Mouse (Mus musculus): Measurements from ENCODE around the gene Cdhr3. TPM values are rescaled to one million over a fixed set of nuclear protein-coding genes. Genes with fewer than 3 reads are reported as not detected.

The Cdhr3 gene
- polyA plus RNA-seq, 1 experiment from 2014 or later: not detected

DNA sequence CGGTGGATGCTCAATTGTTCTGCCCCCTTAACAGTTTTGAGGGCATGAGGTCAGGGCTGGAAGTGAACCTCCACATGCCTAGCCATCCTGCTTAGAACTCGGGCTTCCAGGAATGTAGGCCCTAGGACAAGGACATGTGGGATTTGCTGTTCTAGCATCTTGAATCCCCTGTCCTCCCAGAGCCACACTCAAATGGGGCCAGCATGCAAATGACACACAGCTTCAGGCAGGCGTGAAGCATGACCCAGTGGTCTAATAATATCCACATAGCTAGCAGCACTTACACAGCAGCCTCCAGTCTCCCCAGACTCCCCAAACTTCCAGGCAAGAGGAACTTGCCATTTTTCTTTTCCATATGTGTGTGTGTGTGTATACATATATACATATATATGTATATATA, 3.3 kb upstream of the Cdhr3 start:
- Histone ChIP-seq H3K9me3 (ENCODE audit: control insufficient read depth, low read length) (no peaks in the 10 kb centered on the region), H3K36me3 (ENCODE audit: control insufficient read depth, insufficient read depth, low read length) (no peaks in the 10 kb centered on the region), H3K27me3 (replicated peaks; ENCODE audit: control insufficient read depth, insufficient read depth, low read length) (no peaks in the 10 kb centered on the region), H3K4me2 (ENCODE audit: low read length) (no peak overlapping the region), H3K4me1 (replicated peaks; ENCODE audit: control insufficient read depth, insufficient read depth, low read length) (no peaks in the 10 kb centered on the region), H3K4me3 (ENCODE audit: low read depth, low read length) (no peak overlapping the region), H3K9ac (ENCODE audit: low read length) (no peak overlapping the region), H3K27ac (ENCODE audit: low read depth) (no peak overlapping the region)
- DNase-seq (ENCODE audit: low spot score): no peak
- ATAC-seq (replicated peaks; ENCODE audit: low FRiP score, low TSS enrichment, low read depth): no peak
- WGBS: 59% methylated on average over 3 of the region's 3 CpGs

DNA sequence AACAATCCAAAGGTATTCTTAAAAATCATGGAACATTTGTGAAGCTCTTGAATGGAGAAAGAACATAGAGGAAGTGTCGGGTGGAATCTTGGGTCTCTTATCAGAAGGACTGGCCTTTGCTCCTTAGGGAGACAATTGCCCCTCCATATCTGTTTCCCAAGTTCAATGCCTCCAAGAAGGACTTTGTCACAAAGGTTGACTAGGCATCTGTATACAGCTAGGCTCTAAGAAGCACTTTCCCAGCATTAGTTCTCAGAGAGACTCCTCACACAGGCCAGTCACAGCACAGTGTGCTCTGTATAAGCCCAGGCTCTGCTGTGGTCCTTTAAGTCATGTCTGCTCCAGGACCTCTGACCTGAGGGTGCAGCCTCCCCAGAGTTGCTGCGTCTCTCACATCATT, 479 bp downstream of the Cdhr3 start:
- Histone ChIP-seq H3K27me3 (replicated peaks; ENCODE audit: control insufficient read depth, insufficient read depth, low read length) (no peaks in the 10 kb centered on the region), H3K9ac (ENCODE audit: low read length) (no peak overlapping the region), H3K9me3 (ENCODE audit: control insufficient read depth, low read length) (no peaks in the 10 kb centered on the region), H3K4me2 (ENCODE audit: low read length) (no peak overlapping the region), H3K4me3 (ENCODE audit: low read depth, low read length) (no peak overlapping the region), H3K4me1 (replicated peaks; ENCODE audit: control insufficient read depth, insufficient read depth, low read length) (no peaks in the 10 kb centered on the region), H3K27ac (ENCODE audit: low read depth) (no peak overlapping the region), H3K36me3 (ENCODE audit: control insufficient read depth, insufficient read depth, low read length) (no peaks in the 10 kb centered on the region)
- no peak for ATAC-seq (replicated peaks; ENCODE audit: low FRiP score, low TSS enrichment, low read depth)
- 68% methylated on average over 2 of the region's 2 CpGs for WGBS
- no peak for DNase-seq (ENCODE audit: low spot score)

DNA sequence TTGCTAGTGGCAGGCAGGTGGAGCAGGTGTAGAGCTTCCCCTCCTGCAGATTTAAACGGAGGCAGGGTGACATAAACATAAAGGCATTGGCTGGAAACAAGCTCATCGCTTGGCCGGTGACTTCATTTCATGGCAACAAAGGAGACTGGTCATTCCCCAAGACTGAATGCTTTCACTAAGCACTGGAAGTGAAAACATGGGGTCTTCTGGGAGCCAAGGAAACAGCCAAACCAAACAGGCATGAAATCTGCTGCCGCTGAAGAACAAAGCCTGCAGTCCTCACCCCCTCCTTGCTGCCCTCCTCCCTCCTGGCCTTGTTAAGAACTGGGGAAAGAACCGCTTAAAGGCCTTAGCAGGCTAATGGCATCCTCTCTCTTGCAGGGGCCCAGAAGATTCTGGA, 6.5 kb downstream of the Cdhr3 start:
- no peak for DNase-seq (ENCODE audit: low spot score)
- Histone ChIP-seq H3K4me1 (replicated peaks; ENCODE audit: control insufficient read depth, insufficient read depth, low read length) (0 out of 2 replicates have a peak, but pooled peaks cover 5% of the 10 kb centered on the region), H3K4me3 (ENCODE audit: low read depth, low read length) (no peak overlapping the region), H3K36me3 (ENCODE audit: control insufficient read depth, insufficient read depth, low read length) (no peaks in the 10 kb centered on the region), H3K27ac (ENCODE audit: low read depth) (no peak overlapping the region), H3K27me3 (replicated peaks; ENCODE audit: control insufficient read depth, insufficient read depth, low read length) (no peaks in the 10 kb centered on the region), H3K9me3 (ENCODE audit: control insufficient read depth, low read length) (no peaks in the 10 kb centered on the region), H3K4me2 (ENCODE audit: low read length) (no peak overlapping the region), H3K9ac (ENCODE audit: low read length) (no peak overlapping the region)
- ATAC-seq (replicated peaks; ENCODE audit: low FRiP score, low TSS enrichment, low read depth): no peak
- WGBS: 55% methylated on average over 5 of the region's 5 CpGs

DNA sequence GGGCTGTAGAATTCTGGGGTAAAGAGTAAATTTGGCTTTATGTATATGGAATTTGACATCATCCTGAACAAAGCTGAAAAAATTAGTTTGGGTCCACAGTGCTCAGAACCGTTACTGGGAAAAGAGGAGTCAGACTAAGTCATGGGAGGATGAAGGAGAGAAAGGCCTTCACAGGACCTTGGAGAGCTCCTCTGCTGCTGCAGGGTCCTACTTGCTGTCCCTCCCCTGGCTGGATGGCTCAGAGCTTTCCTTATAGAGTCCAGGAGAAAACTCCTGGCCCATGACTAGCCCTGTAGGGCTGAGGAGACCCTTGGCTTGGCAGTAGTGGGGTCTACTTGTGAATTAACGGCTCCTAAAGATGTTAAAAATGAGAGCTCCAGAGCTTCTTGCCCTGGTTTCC, 8.0 kb downstream of the Cdhr3 start:
- Histone ChIP-seq H3K9ac (ENCODE audit: low read length) (no peak overlapping the region), H3K4me2 (ENCODE audit: low read length) (no peak overlapping the region), H3K27me3 (replicated peaks; ENCODE audit: control insufficient read depth, insufficient read depth, low read length) (no peaks in the 10 kb centered on the region), H3K9me3 (ENCODE audit: control insufficient read depth, low read length) (no peaks in the 10 kb centered on the region), H3K4me3 (ENCODE audit: low read depth, low read length) (no peak overlapping the region), H3K4me1 (replicated peaks; ENCODE audit: control insufficient read depth, insufficient read depth, low read length) (0 out of 2 replicates have a peak, but pooled peaks cover 5% of the 10 kb centered on the region), H3K27ac (ENCODE audit: low read depth) (no peak overlapping the region), H3K36me3 (ENCODE audit: control insufficient read depth, insufficient read depth, low read length) (no peaks in the 10 kb centered on the region)
- peak; percentile 66 for DNase-seq (ENCODE audit: low spot score)
- ATAC-seq (replicated peaks; ENCODE audit: low FRiP score, low TSS enrichment, low read depth): no peak
- 25% methylated on average over 2 of the region's 2 CpGs for WGBS

DNA sequence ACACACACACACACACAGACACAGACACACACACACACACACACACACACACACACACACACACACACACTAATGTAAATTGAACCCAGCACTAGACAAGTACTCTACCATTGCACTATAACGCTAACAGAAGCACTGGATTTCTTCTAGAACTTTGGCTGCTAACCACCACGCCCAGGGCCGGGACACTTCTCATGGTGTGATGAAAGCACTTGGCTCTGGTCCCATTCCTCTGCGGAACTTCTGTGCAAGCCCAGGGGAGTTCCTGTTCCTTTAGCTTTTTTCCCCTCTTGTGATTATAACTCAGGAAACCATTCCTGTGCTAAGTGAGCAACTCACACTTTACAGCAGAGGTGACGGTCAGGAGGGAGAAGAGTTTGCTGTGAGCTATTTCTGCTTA, 9.3 kb downstream of the Cdhr3 start:
- H3K4me2 ChIP-seq (ENCODE audit: low read length): no peak overlapping the region
- 0 out of 2 replicates have a peak, but pooled peaks cover 5% of the 10 kb centered on the region for H3K4me1 ChIP-seq (replicated peaks; ENCODE audit: control insufficient read depth, insufficient read depth, low read length)
- no peak overlapping the region for H3K9ac ChIP-seq (ENCODE audit: low read length)
- H3K27ac ChIP-seq (ENCODE audit: low read depth): no peak overlapping the region
- no peak for DNase-seq (ENCODE audit: low spot score)
- WGBS: 31% methylated on average over 5 of the region's 5 CpGs
- H3K36me3 ChIP-seq (ENCODE audit: control insufficient read depth, insufficient read depth, low read length): no peaks in the 10 kb centered on the region
- no peaks in the 10 kb centered on the region for H3K9me3 ChIP-seq (ENCODE audit: control insufficient read depth, low read length)
- H3K4me3 ChIP-seq (ENCODE audit: low read depth, low read length): no peak overlapping the region
- no peaks in the 10 kb centered on the region for H3K27me3 ChIP-seq (replicated peaks; ENCODE audit: control insufficient read depth, insufficient read depth, low read length)
- no peak for ATAC-seq (replicated peaks; ENCODE audit: low FRiP score, low TSS enrichment, low read depth)

DNA sequence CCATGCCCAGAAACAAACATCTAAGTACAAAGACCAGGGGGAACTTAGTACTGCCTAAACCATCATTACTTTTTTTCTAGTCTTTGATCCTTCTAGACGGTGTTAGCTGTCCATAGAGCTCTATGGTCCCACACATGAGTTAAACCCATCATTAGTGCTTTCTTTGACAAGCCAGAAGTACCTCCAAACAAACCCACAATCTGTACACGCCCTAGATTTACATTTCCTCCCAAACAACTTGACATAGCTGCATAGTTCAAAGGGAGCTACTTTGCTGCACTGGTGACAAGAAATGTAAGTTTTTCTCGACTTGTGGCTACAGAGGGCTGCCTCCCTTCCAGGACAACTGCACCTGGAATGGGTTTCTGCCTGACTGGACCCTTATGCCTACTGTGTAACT, 16.4 kb downstream of the Cdhr3 start:
- Histone ChIP-seq H3K4me2 (ENCODE audit: low read length) (no peak overlapping the region), H3K36me3 (ENCODE audit: control insufficient read depth, insufficient read depth, low read length) (no peaks in the 10 kb centered on the region), H3K9me3 (ENCODE audit: control insufficient read depth, low read length) (no peaks in the 10 kb centered on the region), H3K27ac (ENCODE audit: low read depth) (no peak overlapping the region), H3K9ac (ENCODE audit: low read length) (no peak overlapping the region), H3K4me3 (ENCODE audit: low read depth, low read length) (no peak overlapping the region), H3K4me1 (replicated peaks; ENCODE audit: control insufficient read depth, insufficient read depth, low read length) (no peaks in the 10 kb centered on the region), H3K27me3 (replicated peaks; ENCODE audit: control insufficient read depth, insufficient read depth, low read length) (no peaks in the 10 kb centered on the region)
- no peak for DNase-seq (ENCODE audit: low spot score)
- WGBS: 32% methylated on average over 3 of the region's 3 CpGs
- ATAC-seq (replicated peaks; ENCODE audit: low FRiP score, low TSS enrichment, low read depth): no peak

DNA sequence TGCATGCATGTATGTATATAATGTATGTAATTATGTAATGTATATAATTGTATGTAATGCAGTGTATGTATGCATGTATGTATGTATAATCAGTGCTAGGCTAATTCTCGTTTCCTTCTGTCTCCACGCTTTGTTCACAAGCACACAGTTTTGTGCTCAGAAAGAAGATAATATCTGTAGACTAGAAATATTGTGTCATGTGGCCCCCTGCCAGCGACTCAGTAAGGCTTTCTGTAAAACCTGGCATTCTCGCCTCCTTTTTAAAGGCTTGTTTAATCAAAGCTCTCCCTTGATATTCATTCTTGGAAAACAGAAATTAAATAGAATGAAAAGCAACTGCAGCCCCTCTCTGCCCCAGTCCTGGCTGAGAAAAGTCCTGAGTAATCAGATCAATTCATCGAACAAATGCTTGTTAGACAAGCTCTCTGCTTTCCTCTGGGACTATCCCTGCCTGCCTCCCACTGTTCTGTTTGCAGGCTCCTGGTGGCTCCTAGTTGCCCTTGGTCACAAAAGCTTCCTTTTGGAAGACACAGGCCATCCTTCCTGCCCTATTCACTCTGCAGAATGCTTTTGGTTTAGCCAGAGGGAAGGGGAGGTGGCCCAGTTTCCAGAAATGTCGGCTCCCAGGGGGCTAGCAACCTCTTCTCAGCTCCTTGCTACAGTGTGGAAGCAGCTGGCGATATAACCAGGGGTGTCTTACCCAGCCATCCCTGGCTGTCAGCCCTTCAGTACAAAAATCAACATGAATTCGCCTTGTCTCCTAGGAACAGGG, 20.6 kb downstream of the Cdhr3 start:
- 62% methylated on average over 8 of the region's 8 CpGs for WGBS
- H3K4me1 ChIP-seq (replicated peaks; ENCODE audit: control insufficient read depth, insufficient read depth, low read length): no peaks in the 10 kb centered on the region
- H3K27ac ChIP-seq (ENCODE audit: low read depth): no peak overlapping the region
- ATAC-seq (replicated peaks; ENCODE audit: low FRiP score, low TSS enrichment, low read depth) (no peak), DNase-seq (ENCODE audit: low spot score) (no peak)
- H3K27me3 ChIP-seq (replicated peaks; ENCODE audit: control insufficient read depth, insufficient read depth, low read length): no peaks in the 10 kb centered on the region
- no peak overlapping the region for H3K9ac ChIP-seq (ENCODE audit: low read length)
- H3K36me3 ChIP-seq (ENCODE audit: control insufficient read depth, insufficient read depth, low read length): no peaks in the 10 kb centered on the region
- H3K4me3 ChIP-seq (ENCODE audit: low read depth, low read length): no peak overlapping the region
- H3K4me2 ChIP-seq (ENCODE audit: low read length): no peak overlapping the region
- H3K9me3 ChIP-seq (ENCODE audit: control insufficient read depth, low read length): no peaks in the 10 kb centered on the region

DNA sequence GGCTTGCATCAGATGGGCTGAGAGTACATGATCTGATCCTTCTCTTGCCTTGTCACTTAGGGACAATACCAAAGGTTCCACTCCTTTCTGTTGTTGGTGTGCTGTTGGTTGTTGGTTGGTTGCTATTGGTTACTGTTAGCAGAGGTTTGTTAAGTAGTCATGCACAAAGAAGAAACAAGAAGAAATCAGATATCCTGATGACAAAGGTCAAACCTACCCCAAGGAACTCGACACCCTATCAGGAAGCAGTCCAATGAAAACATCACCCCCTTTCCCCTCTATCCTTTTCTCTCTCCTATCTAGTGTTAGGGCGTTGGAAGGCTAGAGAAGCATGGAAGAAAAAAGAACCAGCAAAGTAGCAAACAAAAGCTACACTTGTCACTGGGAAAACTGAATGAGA, 23.7 kb downstream of the Cdhr3 start:
- DNase-seq (ENCODE audit: low spot score) (no peak), ATAC-seq (replicated peaks; ENCODE audit: low FRiP score, low TSS enrichment, low read depth) (no peak)
- Histone ChIP-seq H3K4me3 (ENCODE audit: low read depth, low read length) (no peak overlapping the region), H3K27me3 (replicated peaks; ENCODE audit: control insufficient read depth, insufficient read depth, low read length) (no peaks in the 10 kb centered on the region), H3K9ac (ENCODE audit: low read length) (no peak overlapping the region), H3K9me3 (ENCODE audit: control insufficient read depth, low read length) (no peaks in the 10 kb centered on the region), H3K27ac (ENCODE audit: low read depth) (no peak overlapping the region), H3K4me1 (replicated peaks; ENCODE audit: control insufficient read depth, insufficient read depth, low read length) (no peaks in the 10 kb centered on the region), H3K4me2 (ENCODE audit: low read length) (no peak overlapping the region), H3K36me3 (ENCODE audit: control insufficient read depth, insufficient read depth, low read length) (no peaks in the 10 kb centered on the region)
- WGBS: 54% methylated on average over 2 of the region's 2 CpGs

DNA sequence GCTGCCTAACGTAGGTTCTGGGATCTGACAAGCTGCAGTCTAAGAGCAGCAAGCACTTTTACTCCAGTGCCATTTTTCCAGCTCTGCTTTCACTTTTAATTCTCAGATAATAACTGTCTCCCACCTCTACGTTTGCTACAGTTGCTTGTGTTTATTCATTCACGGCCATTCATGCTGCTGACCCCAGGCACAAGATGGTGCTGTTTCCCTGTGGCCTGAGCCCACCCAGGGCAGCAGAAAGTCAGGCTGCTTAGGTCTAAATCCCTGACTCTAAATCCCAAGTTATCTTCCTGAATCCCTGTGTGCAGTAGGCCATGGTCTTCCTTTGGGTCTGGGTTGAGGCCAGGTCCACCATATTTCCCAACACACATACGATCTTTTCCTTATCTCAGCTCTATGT, 26.3 kb downstream of the Cdhr3 start:
- H3K4me3 ChIP-seq (ENCODE audit: low read depth, low read length): no peak overlapping the region
- H3K27ac ChIP-seq (ENCODE audit: low read depth): no peak overlapping the region
- no peaks in the 10 kb centered on the region for H3K9me3 ChIP-seq (ENCODE audit: control insufficient read depth, low read length)
- H3K4me2 ChIP-seq (ENCODE audit: low read length): no peak overlapping the region
- H3K9ac ChIP-seq (ENCODE audit: low read length): no peak overlapping the region
- no peaks in the 10 kb centered on the region for H3K36me3 ChIP-seq (ENCODE audit: control insufficient read depth, insufficient read depth, low read length)
- peaks cover 6% of the 10 kb centered on the region; the same call in 1 of the 2 replicates for H3K4me1 ChIP-seq (replicated peaks; ENCODE audit: control insufficient read depth, insufficient read depth, low read length)
- ATAC-seq (replicated peaks; ENCODE audit: low FRiP score, low TSS enrichment, low read depth): no peak
- H3K27me3 ChIP-seq (replicated peaks; ENCODE audit: control insufficient read depth, insufficient read depth, low read length): no peaks in the 10 kb centered on the region
- 53% methylated on average over 4 of the region's 4 CpGs for WGBS
- no peak for DNase-seq (ENCODE audit: low spot score)

All from intestine, embryonic 14.5 days (tissue).